Mouse (Mus musculus) MEL (cell line): ENCODE measurements at regions not wholly inside any gene's neighbourhood (a gene's known extent, or its start where the extent isn't known, plus 50 kb on each side); places are given as distances from the start of the nearest gene placed in this dataset.
"Not testable (repeated sequence)": the region's sequence is repeated elsewhere in the genome, so short reads cannot be mapped to it uniquely, and the experiment has no call there.

Experiments used
- CTCF ChIP-seq, 3 experiments: IDR thresholded peaks in 2 of 3; conservative IDR thresholded peaks in 1 of 3; 2 replicates each; pipeline ENCODE4 v1.5.1; 2011 to 2012; ENCODE audit warnings: low read length in 3 of 3, low read depth in 2 of 3, mild to moderate bottlenecking in 2 of 3, improper control_type of control experiment in 1 of 3, inconsistent platforms in 1 of 3, mixed read lengths in 1 of 3, moderate library complexity in 1 of 3; ENCODE audit not compliant: control insufficient read depth in 1 of 3, insufficient read depth in 1 of 3, poor library complexity in 1 of 3, severe bottlenecking in 1 of 3
- MYB ChIP-seq: IDR thresholded peaks from 2 replicates; pipeline ENCODE4 v1.6.1; 2011; ENCODE audit warnings: mild to moderate bottlenecking, low read depth, low read length, improper control_type of control experiment
- POLR2A ChIP-seq, 2 experiments: IDR thresholded peaks; 2 replicates each; pipeline ENCODE4 v1.6.1; 2011 to 2012; ENCODE audit warnings: low read length in 2 of 2, mild to moderate bottlenecking in 2 of 2, control low read depth in 1 of 2, improper control_type of control experiment in 1 of 2, low read depth in 1 of 2, moderate library complexity in 1 of 2; ENCODE audit not compliant: control insufficient read depth in 1 of 2, insufficient read depth in 1 of 2, poor library complexity in 1 of 2
- TCF12 ChIP-seq: IDR thresholded peaks from 2 replicates; pipeline ENCODE4 v1.6.1; 2014; ENCODE audit warnings: low read depth, mild to moderate bottlenecking, inconsistent platforms, low read length, improper control_type of control experiment, moderate library complexity
- USF1 ChIP-seq: IDR thresholded peaks from 2 replicates; pipeline ENCODE4 v1.6.1; 2014; ENCODE audit warnings: low read depth, mild to moderate bottlenecking, inconsistent platforms, low read length, improper control_type of control experiment, moderate library complexity
- ZNF384 ChIP-seq: IDR thresholded peaks from 2 replicates; pipeline ENCODE4 v1.6.1; 2012; ENCODE audit warnings: low read depth, mild to moderate bottlenecking, inconsistent platforms, low read length, improper control_type of control experiment

GRCm38 (mm10) chr9:84502981-84503380, 578.0 kb downstream of the Bckdhb start:
- not testable (repeated sequence) for TF ChIP-seq CTCF (IDR thresholded peaks at IDR 0.05 in 2 of 3, conservative IDR thresholded peaks at IDR 0.05 in 1 of 3; ENCODE audit: control insufficient read depth in 1 of 3, insufficient read depth in 1 of 3, low read depth in 2 of 3, low read length in 3 of 3, poor library complexity in 1 of 3, severe bottlenecking in 1 of 3); MYB; USF1; TCF12; POLR2A (IDR thresholded peaks at IDR 0.05; ENCODE audit: control insufficient read depth in 1 of 2, insufficient read depth in 1 of 2, low read depth in 1 of 2, low read length in 2 of 2, poor library complexity in 1 of 2); ZNF384
